Mouse (Mus musculus): Measurements from ENCODE around the gene Mprip. TPM values are rescaled to one million over a fixed set of nuclear protein-coding genes. Genes with fewer than 3 reads are reported as not detected.
"Not testable (repeated sequence)": the region's sequence is repeated elsewhere in the genome, so short reads cannot be mapped to it uniquely, and the experiment has no call there.

Mprip gene
- total RNA-seq, 2 experiments from 2014 or later, result 171 to 185 TPM

GRCm38 (mm10) chr11:59700787-59701186 is 39.7 kb downstream of the Mprip start:
- DNase-seq, result no peak
- intact Hi-C loops (cut with DNase I), result no loop called here

- intact Hi-C loops (cut with DNase I), result no loop called here
- DNase-seq, result peak; percentile 34
These were observed 44.0 kb downstream of the Mprip start for GRCm38 (mm10) chr11:59705113-59705512.

- DNase-seq, result no peak
- intact Hi-C loops (cut with DNase I), result loop anchor here (2.0 kb wide), 1 partner anchor 43 kb away; no protein-coding TSS in a partner anchor
These were observed 46.4 kb downstream of the Mprip start for GRCm38 (mm10) chr11:59707481-59707880.

GRCm38 (mm10) chr11:59707931-59708611 is 47.0 kb downstream of the Mprip start:
- intact Hi-C loops (cut with DNase I), result loop anchor here (2.0 kb wide), 1 partner anchor 43 kb away; no protein-coding TSS in a partner anchor
- DNase-seq, result peak; percentile 75 to 77

- intact Hi-C loops (cut with DNase I), result no loop called here
- DNase-seq, result no peak
These were observed 54.3 kb downstream of the Mprip start for GRCm38 (mm10) chr11:59715424-59715840.

- no peak for DNase-seq
- intact Hi-C loops (cut with DNase I), result no loop called here
These were observed 56.7 kb downstream of the Mprip start for GRCm38 (mm10) chr11:59717801-59718291.

GRCm38 (mm10) chr11:59719185-59719584 is 58.1 kb downstream of the Mprip start:
- DNase-seq, result no peak
- intact Hi-C loops (cut with DNase I), result no loop called here

- peak; percentile 35 to 61 for DNase-seq
- intact Hi-C loops (cut with DNase I), result no loop called here
These were observed 60.3 kb downstream of the Mprip start for GRCm38 (mm10) chr11:59721385-59721784.

GRCm38 (mm10) chr11:59727204-59727603 is 66.1 kb downstream of the Mprip start:
- no peak for DNase-seq
- intact Hi-C loops (cut with DNase I), result no loop called here

GRCm38 (mm10) chr11:59731821-59732220 is 70.7 kb downstream of the Mprip start:
- intact Hi-C loops (cut with DNase I), result no loop called here
- DNase-seq, result no peak

GRCm38 (mm10) chr11:59732407-59733066 is 71.4 kb downstream of the Mprip start:
- intact Hi-C loops (cut with DNase I), result no loop called here
- DNase-seq, result peak; percentile 60 to 75

- intact Hi-C loops (cut with DNase I); DNase-seq: not testable (repeated sequence)
These were observed 72.5 kb downstream of the Mprip start for GRCm38 (mm10) chr11:59733600-59733999.

- no peak for DNase-seq
- intact Hi-C loops (cut with DNase I), result loop anchor here (2.0 kb wide), 1 partner anchor 72 kb away; no protein-coding TSS in a partner anchor
These were observed 73.2 kb downstream of the Mprip start for GRCm38 (mm10) chr11:59734335-59734734.

- intact Hi-C loops (cut with DNase I), result loop anchor here (2.0 kb wide), 2 partner anchors 73 to 111 kb away; no protein-coding TSS in a partner anchor
These were observed 74.8 kb downstream of the Mprip start for GRCm38 (mm10) chr11:59735938-59736337.

GRCm38 (mm10) chr11:59737250-59737649 is 76.1 kb downstream of the Mprip start:
- intact Hi-C loops (cut with DNase I), result loop anchor here (2.0 kb wide), 1 partner anchor 112 kb away; no protein-coding TSS in a partner anchor
- no peak for DNase-seq

More at GRCm38 (mm10) chr11:59735938-59736337, 74.8 kb downstream of the Mprip start:
- not testable (repeated sequence) for DNase-seq

GRCm38 (mm10) chr11:59739996-59740395 is 78.9 kb downstream of the Mprip start:
- DNase-seq, result no peak
- intact Hi-C loops (cut with DNase I), result loop anchor here (10.0 kb wide), 1 partner anchor 215 kb away; the partner anchor contains the start of gene Zkscan17

GRCm38 (mm10) chr11:59741915-59742314 is 80.8 kb downstream of the Mprip start:
- no peak for DNase-seq
- intact Hi-C loops (cut with DNase I), result loop anchor here (10.0 kb wide), 1 partner anchor 217 kb away; the partner anchor contains the start of gene Zkscan17

GRCm38 (mm10) chr11:59743307-59743706 is 82.2 kb downstream of the Mprip start:
- intact Hi-C loops (cut with DNase I), result loop anchor here (10.0 kb wide), 1 partner anchor 219 kb away; the partner anchor contains the start of gene Zkscan17
- no peak for DNase-seq

GRCm38 (mm10) chr11:59743712-59744111 is 82.6 kb downstream of the Mprip start:
- intact Hi-C loops (cut with DNase I), result loop anchor here (10.0 kb wide), 1 partner anchor 219 kb away; the partner anchor contains the start of gene Zkscan17
- no peak for DNase-seq

GRCm38 (mm10) chr11:59744374-59744773 is 83.3 kb downstream of the Mprip start:
- intact Hi-C loops (cut with DNase I), result loop anchor here (10.0 kb wide), 1 partner anchor 220 kb away; the partner anchor contains the start of gene Zkscan17

GRCm38 (mm10) chr11:59745851-59746250 is 84.7 kb downstream of the Mprip start:
- no peak for DNase-seq
- intact Hi-C loops (cut with DNase I), result loop anchor here (10.0 kb wide), 1 partner anchor 221 kb away; the partner anchor contains the start of gene Zkscan17

More at GRCm38 (mm10) chr11:59744374-59744773, 83.3 kb downstream of the Mprip start:
- DNase-seq, result no peak

All from heart, postnatal 14 days (tissue).